Mouse (Mus musculus) embryonic facial prominence, embryonic 11.5 days (tissue): ENCODE measurements at regions not wholly inside any gene's neighbourhood (a gene's known extent, or its start where the extent isn't known, plus 50 kb on each side); places are given as distances from the start of the nearest gene placed in this dataset.

Experiments used
- ATAC-seq: fragments of 200-750 bp; cut with Nextera tagmentation; replicated peaks from 2 replicates; pipeline ENCODE4 v1.8.0; 2017; ENCODE audit warnings: low read depth; ENCODE audit not compliant: insufficient number of reproducible peaks, low FRiP score, low TSS enrichment
- DNase-seq: peaks from one replicate; pipeline ENCODE4 v3.0.0-alpha.2; 2015; ENCODE audit warnings: low spot score
- H3K27ac ChIP-seq: fragments of 300-500 bp; sonication (generic); replicated peaks from 2 replicates; pipeline ENCODE4 v1.5.1; 2014; ENCODE audit warnings: mild to moderate bottlenecking, low read depth, low read length, control low read depth
- H3K27me3 ChIP-seq: fragments of 300-500 bp; sonication (generic); 2 replicates; pipeline ENCODE4 v1.6.1; 2014; ENCODE audit warnings: mild to moderate bottlenecking, low read length, moderate library complexity, mixed read lengths; ENCODE audit not compliant: control insufficient read depth, insufficient read depth
- H3K36me3 ChIP-seq: fragments of 300-500 bp; sonication (generic); replicated peaks from 2 replicates; pipeline ENCODE4 v1.6.1; 2014; ENCODE audit warnings: low read depth, mild to moderate bottlenecking, low read length, moderate library complexity, mixed read lengths; ENCODE audit not compliant: control insufficient read depth, insufficient read depth
- H3K4me1 ChIP-seq: fragments of 300-500 bp; sonication (generic); 2 replicates; pipeline ENCODE4 v1.6.1; 2014; ENCODE audit warnings: low read length, mixed read lengths; ENCODE audit not compliant: control insufficient read depth, insufficient read depth
- H3K4me2 ChIP-seq: fragments of 300-500 bp; sonication (generic); 2 replicates; pipeline ENCODE4 v1.6.1; 2014; ENCODE audit warnings: low read depth, mild to moderate bottlenecking, control low read depth, low read length, moderate library complexity
- H3K4me3 ChIP-seq: fragments of 300-500 bp; sonication (generic); 2 replicates; pipeline ENCODE4 v1.5.1; 2014; ENCODE audit warnings: low read depth, low read length, control low read depth
- H3K9ac ChIP-seq: fragments of 300-500 bp; sonication (generic); replicated peaks from 2 replicates; pipeline ENCODE4 v1.6.1; 2014; ENCODE audit warnings: mild to moderate bottlenecking, control low read depth, low read length
- H3K9me3 ChIP-seq: fragments of 300-500 bp; sonication (generic); replicated peaks from 2 replicates; pipeline ENCODE4 v1.6.1; 2016; ENCODE audit warnings: mild to moderate bottlenecking, low read length, inconsistent platforms, mixed read lengths; ENCODE audit not compliant: control insufficient read depth
- WGBS: fragments of 180-500 bp; shearing (Covaris S2); extraction: QIAGEN DNeasy Blood & Tissue Kit; methylation state at CpG from one replicate; pipeline ENCODE4 v1.1.7; 2014; 5-methylcytosine and 5-hydroxymethylcytosine counted together

- H3K4me2 ChIP-seq, result no peak overlapping the region
- no peak overlapping the region for H3K4me3 ChIP-seq
- H3K27ac ChIP-seq, result no peak overlapping the region
- H3K9me3 ChIP-seq, result no peaks in the 10 kb centered on the region
- H3K4me1 ChIP-seq, result no peaks in the 10 kb centered on the region
- no peaks in the 10 kb centered on the region for H3K27me3 ChIP-seq
- H3K9ac ChIP-seq, result no peak overlapping the region
- DNase-seq (peak; percentile 15), ATAC-seq (peak; percentile 64)
- no peaks in the 10 kb centered on the region for H3K36me3 ChIP-seq
- 47% methylated on average over 9 of the region's 9 CpGs for WGBS
Observed at GRCm38 (mm10) chr5:89943276-89944127, 60.4 kb upstream of the Adamts3 start.

- ATAC-seq, result no peak
- Histone ChIP-seq H3K9ac (no peak overlapping the region), H3K27me3 (no peaks in the 10 kb centered on the region), H3K4me1 (no peaks in the 10 kb centered on the region), H3K4me3 (no peak overlapping the region), H3K27ac (no peak overlapping the region), H3K36me3 (no peaks in the 10 kb centered on the region), H3K9me3 (no peaks in the 10 kb centered on the region), H3K4me2 (no peak overlapping the region)
- DNase-seq, result no peak
- 49% methylated on average over 4 of the region's 4 CpGs for WGBS
Observed at GRCm38 (mm10) chr5:89942244-89942643, 59.1 kb upstream of the Adamts3 start.

GRCm38 (mm10) chr5:89932999-89933398, 49.9 kb upstream of the Adamts3 start:
- ATAC-seq (no peak), DNase-seq (no peak)
- Histone ChIP-seq H3K36me3 (no peaks in the 10 kb centered on the region), H3K9me3 (no peaks in the 10 kb centered on the region), H3K9ac (no peak overlapping the region), H3K4me1 (no peaks in the 10 kb centered on the region), H3K27me3 (no peaks in the 10 kb centered on the region), H3K4me3 (no peak overlapping the region), H3K4me2 (no peak overlapping the region), H3K27ac (no peak overlapping the region)
- 80% methylated on average over 6 of the region's 6 CpGs for WGBS
